Mouse (Mus musculus) intestine, embryonic 15.5 days (tissue): ENCODE data around the gene Iqschfp. TPM values are rescaled to one million over a fixed set of nuclear protein-coding genes. Genes with fewer than 3 reads are reported as not detected.

Source experiments
- ATAC-seq: fragments of 200-750 bp; cut with Nextera tagmentation; 2 replicates; pipeline ENCODE4 v1.8.0; 2017; ENCODE audit warnings: moderate TSS enrichment, moderate library complexity
- H3K27ac ChIP-seq: fragments of 300-500 bp; sonication (generic); 2 replicates; pipeline ENCODE4 v1.5.1; 2015; ENCODE audit warnings: mild to moderate bottlenecking, inconsistent platforms
- H3K27me3 ChIP-seq: fragments of 300-500 bp; sonication (generic); replicated peaks from 2 replicates; pipeline ENCODE4 v1.6.1; 2015; ENCODE audit warnings: inconsistent platforms
- H3K36me3 ChIP-seq: fragments of 300-500 bp; sonication (generic); 2 replicates; pipeline ENCODE4 v1.6.1; 2015; ENCODE audit warnings: inconsistent platforms
- H3K4me1 ChIP-seq: fragments of 300-500 bp; sonication (generic); replicated peaks from 2 replicates; pipeline ENCODE4 v1.6.1; 2015; ENCODE audit warnings: inconsistent platforms
- H3K4me2 ChIP-seq: fragments of 300-500 bp; sonication (generic); replicated peaks from 2 replicates; pipeline ENCODE4 v1.6.1; 2015; ENCODE audit warnings: mild to moderate bottlenecking, inconsistent platforms
- H3K4me3 ChIP-seq: fragments of 300-500 bp; sonication (generic); replicated peaks from 2 replicates; pipeline ENCODE4 v1.5.1; 2015; ENCODE audit warnings: inconsistent platforms
- H3K9ac ChIP-seq: fragments of 300-500 bp; sonication (generic); 2 replicates; pipeline ENCODE4 v1.6.1; 2015; ENCODE audit warnings: inconsistent platforms
- H3K9me3 ChIP-seq: fragments of 300-500 bp; sonication (generic); 2 replicates; pipeline ENCODE4 v1.6.1; 2016; ENCODE audit warnings: inconsistent platforms
- WGBS: fragments of 180-500 bp; shearing (Covaris S2); methylation state at CpG from one replicate; pipeline ENCODE4 v1.1.7; 2015; 5-methylcytosine and 5-hydroxymethylcytosine counted together
- polyA plus RNA-seq: library from polyadenylated mRNA; unstranded; fragments of >200 nt; fragmentation: Nextera tagmentation; extraction: Ambion mirVana; gene quantifications from 2 replicates; pipeline ENCODE4 v1.2.1, GENCODE M21; 2015

Gene Iqschfp
- polyA plus RNA-seq, 1 experiment from 2014 or later: not detected

DNA sequence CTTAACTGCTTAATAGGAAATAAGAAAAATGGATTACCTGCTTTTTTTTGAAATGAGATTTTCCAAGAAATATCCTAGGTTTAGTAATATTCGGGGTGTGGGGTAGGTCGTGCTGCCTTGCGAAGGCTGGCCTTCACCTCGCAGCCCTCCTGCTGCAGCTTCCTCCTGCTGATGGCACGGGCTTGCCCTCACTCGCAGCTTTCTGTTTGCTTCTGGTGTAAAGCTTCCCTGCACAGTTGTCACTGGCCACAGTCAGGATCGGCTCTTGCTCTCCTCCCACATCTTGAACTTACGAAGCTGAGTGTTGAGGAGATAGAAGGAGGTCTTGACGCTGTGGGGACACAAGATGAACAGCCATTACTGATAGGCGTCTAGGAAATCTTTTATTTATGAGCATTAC, 712.4 kb downstream of the Iqschfp start:
- WGBS: 76% methylated on average over 10 of the region's 10 CpGs
- H3K27ac ChIP-seq: no peak overlapping the region
- no peak for ATAC-seq
- H3K27me3 ChIP-seq: no peaks in the 10 kb centered on the region
- no peak overlapping the region for H3K4me2 ChIP-seq
- no peak overlapping the region for H3K4me3 ChIP-seq
- no peak overlapping the region for H3K9ac ChIP-seq
- H3K4me1 ChIP-seq: 0 out of 2 replicates have a peak, but pooled peaks cover 2% of the 10 kb centered on the region
- H3K36me3 ChIP-seq: no peaks in the 10 kb centered on the region
- no peaks in the 10 kb centered on the region for H3K9me3 ChIP-seq

DNA sequence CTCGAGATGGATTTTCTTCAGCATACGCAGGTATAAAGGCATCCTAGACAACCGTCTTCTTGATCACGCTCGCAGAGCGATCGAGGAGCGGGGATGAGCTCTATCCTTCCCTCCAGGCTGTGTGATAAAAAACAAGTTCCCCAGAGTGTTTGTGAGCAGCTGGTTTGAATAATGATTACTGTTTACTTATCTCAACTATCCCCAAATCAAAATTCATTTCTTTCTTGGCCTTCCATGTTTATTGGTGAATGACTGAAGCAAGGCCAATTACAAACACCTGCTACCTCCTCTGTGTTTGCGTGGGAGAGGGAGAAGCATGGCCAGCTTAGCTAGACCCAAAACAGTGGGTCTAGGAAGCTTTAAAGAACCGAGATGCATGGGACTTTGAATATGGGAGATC, 712.9 kb downstream of the Iqschfp start:
- Histone ChIP-seq H3K9ac (no peak overlapping the region), H3K4me2 (no peak overlapping the region), H3K36me3 (no peaks in the 10 kb centered on the region), H3K27me3 (no peaks in the 10 kb centered on the region), H3K27ac (no peak overlapping the region), H3K9me3 (no peaks in the 10 kb centered on the region), H3K4me1 (0 out of 2 replicates have a peak, but pooled peaks cover 2% of the 10 kb centered on the region), H3K4me3 (no peak overlapping the region)
- 84% methylated on average over 10 of the region's 10 CpGs for WGBS
- no peak for ATAC-seq

DNA sequence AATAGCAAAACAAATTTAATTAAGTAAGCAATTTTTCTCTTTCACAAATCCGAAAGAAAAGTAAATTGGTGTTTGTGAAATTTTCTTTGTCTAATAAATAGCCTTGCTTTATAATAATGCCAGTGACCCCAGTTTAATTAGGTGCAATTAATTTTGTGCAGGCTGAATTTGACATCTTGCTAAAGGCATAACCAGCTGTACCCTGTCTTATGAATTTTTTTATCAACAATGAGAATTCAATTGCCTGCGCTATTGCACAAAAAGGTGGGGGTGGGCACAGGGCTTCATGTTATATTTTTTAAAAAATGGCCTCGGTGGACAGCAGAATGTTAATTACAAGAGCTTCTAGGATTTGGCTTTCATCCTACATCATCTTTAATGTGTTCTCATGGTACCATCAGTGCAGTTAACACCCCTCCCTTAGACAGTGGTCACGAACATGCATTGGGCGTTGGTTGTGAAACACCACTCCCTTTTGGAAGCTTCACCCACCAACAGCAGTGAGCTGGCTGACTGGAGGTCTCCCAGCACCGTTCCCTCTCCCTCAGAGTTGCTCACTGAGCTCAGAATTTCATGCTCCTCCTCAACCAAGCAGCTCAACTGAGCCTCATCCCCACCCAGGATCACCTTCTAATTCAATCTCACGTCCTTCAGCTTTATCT, 714.0 kb downstream of the Iqschfp start:
- H3K27ac ChIP-seq: no peak overlapping the region
- H3K4me1 ChIP-seq: 0 out of 2 replicates have a peak, but pooled peaks cover 4% of the 10 kb centered on the region
- no peak for ATAC-seq
- WGBS: 79% methylated on average over 7 of the region's 7 CpGs
- H3K27me3 ChIP-seq: no peaks in the 10 kb centered on the region
- no peak overlapping the region for H3K4me2 ChIP-seq
- H3K9me3 ChIP-seq: no peaks in the 10 kb centered on the region
- no peaks in the 10 kb centered on the region for H3K36me3 ChIP-seq
- H3K9ac ChIP-seq: no peak overlapping the region
- no peak overlapping the region for H3K4me3 ChIP-seq

DNA sequence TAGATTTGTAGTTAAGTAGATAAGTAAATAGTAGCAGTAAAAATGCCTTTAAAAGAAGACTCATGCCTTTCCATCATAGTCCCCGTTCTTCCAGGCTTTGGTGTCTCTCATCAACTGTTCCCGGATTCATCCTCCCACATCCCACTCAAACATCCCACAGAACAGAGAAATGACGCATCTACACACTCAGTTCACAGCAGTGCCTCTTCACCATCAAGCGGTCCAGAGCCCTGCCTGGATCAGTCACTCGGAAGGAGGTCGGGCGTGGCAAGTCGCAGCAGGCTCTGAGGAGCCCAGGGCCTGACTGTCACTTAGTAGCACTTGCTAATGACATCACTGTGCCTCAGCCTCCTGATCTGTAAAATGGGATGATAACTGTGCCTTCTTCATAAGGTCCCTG, 714.7 kb downstream of the Iqschfp start:
- Histone ChIP-seq H3K27me3 (no peaks in the 10 kb centered on the region), H3K4me3 (no peak overlapping the region), H3K9me3 (no peaks in the 10 kb centered on the region), H3K9ac (no peak overlapping the region), H3K4me1 (0 out of 2 replicates have a peak, but pooled peaks cover 4% of the 10 kb centered on the region), H3K36me3 (no peaks in the 10 kb centered on the region), H3K4me2 (no peak overlapping the region), H3K27ac (no peak overlapping the region)
- WGBS: 91% methylated on average over 8 of the region's 8 CpGs
- no peak for ATAC-seq

DNA sequence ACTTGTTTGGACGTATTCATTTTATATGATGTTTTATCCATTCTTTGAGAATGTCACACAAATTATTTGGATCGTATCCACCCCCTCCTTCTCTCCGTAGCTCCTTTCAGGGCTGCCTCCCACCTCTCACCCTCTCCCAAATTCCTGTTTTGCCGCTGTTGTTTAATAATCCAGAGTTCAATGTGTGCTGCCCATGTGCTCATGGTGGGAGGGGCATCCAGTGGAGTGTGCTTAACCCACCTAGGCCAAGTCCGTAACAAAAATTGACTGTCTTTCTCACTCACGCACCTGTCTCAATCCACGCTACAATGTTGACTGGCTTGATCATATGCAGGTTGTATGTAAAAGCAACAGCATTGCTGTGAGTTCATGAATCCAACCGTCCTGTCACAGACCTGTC, 715.3 kb downstream of the Iqschfp start:
- Histone ChIP-seq H3K9me3 (no peaks in the 10 kb centered on the region), H3K9ac (no peak overlapping the region), H3K36me3 (no peaks in the 10 kb centered on the region), H3K4me1 (0 out of 2 replicates have a peak, but pooled peaks cover 4% of the 10 kb centered on the region), H3K4me3 (no peak overlapping the region), H3K27me3 (no peaks in the 10 kb centered on the region), H3K4me2 (no peak overlapping the region), H3K27ac (no peak overlapping the region)
- ATAC-seq: no peak
- 89% methylated on average over 8 of the region's 8 CpGs for WGBS

DNA sequence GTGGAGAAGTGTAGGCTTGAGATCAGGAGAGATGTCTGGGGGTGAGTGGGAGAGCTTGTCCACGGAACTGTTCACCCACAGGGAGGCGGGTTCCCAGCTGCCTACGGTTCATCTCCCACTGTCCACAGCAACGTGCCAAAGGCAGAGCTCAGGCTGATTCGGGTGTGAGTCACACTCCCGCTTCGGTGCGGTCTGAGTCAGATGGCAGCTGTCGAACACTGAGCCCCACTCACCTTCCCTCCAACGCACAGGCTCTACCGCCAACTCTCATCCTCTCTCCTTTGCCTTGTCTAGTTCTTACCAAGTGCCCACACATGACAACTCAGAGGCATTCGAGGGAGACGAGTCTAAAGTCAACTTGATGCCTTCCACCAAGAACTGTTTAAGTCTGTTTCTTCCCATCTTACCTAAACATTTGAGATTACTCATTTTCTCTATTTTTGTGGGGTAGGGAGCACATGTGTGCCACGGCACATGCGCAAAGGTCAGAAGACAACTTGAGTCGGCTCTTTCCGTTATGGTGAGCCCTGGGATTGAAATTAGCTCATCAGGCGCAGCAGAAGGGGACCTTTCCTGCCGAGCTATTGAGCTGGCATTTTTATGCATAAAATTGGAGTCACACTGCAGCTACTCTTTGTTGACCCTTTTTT, 716.9 kb downstream of the Iqschfp start:
- Histone ChIP-seq H3K36me3 (no peaks in the 10 kb centered on the region), H3K27ac (no peak overlapping the region), H3K4me3 (no peak overlapping the region), H3K9ac (no peak overlapping the region), H3K9me3 (no peaks in the 10 kb centered on the region), H3K27me3 (no peaks in the 10 kb centered on the region), H3K4me2 (no peak overlapping the region), H3K4me1 (0 out of 2 replicates have a peak, but pooled peaks cover 4% of the 10 kb centered on the region)
- ATAC-seq: no peak
- 80% methylated on average over 19 of the region's 19 CpGs for WGBS

DNA sequence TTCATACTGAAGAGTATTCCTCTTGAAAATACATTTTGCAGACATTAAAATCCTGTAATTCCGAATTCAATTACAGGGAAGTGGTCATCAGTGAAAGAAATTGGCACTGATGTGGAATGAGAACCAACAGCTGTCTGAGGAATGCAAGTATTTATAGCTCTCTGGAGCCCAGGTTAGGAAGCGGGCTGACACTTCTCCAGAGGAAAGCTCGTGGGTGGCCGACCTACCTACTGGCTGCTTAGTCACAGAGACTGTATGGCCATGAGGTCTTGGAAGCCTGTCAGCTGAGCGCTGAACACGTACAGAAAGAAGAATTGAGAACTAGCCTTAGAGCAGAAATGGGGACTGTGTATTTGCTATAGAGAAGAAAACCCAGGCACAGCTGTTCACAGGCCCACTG, 718.0 kb downstream of the Iqschfp start:
- H3K9me3 ChIP-seq: no peaks in the 10 kb centered on the region
- H3K36me3 ChIP-seq: no peaks in the 10 kb centered on the region
- ATAC-seq: 0 out of 2 replicates have a peak, but pooled peaks have one; percentile 39
- H3K9ac ChIP-seq: no peak overlapping the region
- H3K27me3 ChIP-seq: no peaks in the 10 kb centered on the region
- no peak overlapping the region for H3K4me2 ChIP-seq
- H3K4me1 ChIP-seq: 0 out of 2 replicates have a peak, but pooled peaks cover 2% of the 10 kb centered on the region
- 40% methylated on average over 6 of the region's 6 CpGs for WGBS
- no peak overlapping the region for H3K4me3 ChIP-seq
- no peak overlapping the region for H3K27ac ChIP-seq

DNA sequence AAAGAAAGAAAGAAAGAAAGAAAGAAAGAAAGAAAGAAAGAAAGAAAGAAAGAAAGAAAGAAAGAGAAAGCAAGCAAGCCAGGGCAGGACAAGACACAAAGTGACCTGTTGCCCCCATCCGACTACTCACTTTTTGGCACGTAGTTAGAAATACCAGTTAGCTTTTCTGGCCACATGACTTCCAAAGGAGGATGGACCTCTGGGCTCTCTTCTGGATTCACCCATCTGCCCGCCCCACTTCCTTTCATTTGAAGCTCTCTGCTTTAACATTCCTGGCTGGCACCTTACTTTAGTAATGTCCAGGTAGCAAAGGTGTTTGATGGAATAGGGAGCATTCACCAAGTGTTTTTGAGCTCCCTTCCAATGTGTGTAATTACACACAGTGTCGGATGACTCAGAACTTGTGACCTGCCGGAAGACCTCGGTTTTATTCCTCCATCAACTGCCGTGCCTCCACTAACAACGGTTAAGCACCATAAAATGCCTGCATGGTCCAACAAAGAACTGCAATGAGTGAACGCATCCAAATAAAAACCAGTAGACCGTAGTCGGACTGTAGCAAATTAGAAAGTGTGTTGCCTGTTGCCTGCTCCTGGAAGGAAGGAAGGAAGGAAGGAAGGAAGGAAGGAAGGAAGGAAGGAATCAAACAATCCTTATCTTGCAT, 718.7 kb downstream of the Iqschfp start:
- H3K9me3 ChIP-seq: no peaks in the 10 kb centered on the region
- 0 out of 2 replicates have a peak, but pooled peaks cover 2% of the 10 kb centered on the region for H3K4me1 ChIP-seq
- H3K27ac ChIP-seq: no peak overlapping the region
- H3K4me2 ChIP-seq: no peak overlapping the region
- H3K9ac ChIP-seq: no peak overlapping the region
- ATAC-seq: no peak
- no peak overlapping the region for H3K4me3 ChIP-seq
- H3K36me3 ChIP-seq: no peaks in the 10 kb centered on the region
- WGBS: 87% methylated on average over 11 of the region's 11 CpGs
- no peaks in the 10 kb centered on the region for H3K27me3 ChIP-seq

DNA sequence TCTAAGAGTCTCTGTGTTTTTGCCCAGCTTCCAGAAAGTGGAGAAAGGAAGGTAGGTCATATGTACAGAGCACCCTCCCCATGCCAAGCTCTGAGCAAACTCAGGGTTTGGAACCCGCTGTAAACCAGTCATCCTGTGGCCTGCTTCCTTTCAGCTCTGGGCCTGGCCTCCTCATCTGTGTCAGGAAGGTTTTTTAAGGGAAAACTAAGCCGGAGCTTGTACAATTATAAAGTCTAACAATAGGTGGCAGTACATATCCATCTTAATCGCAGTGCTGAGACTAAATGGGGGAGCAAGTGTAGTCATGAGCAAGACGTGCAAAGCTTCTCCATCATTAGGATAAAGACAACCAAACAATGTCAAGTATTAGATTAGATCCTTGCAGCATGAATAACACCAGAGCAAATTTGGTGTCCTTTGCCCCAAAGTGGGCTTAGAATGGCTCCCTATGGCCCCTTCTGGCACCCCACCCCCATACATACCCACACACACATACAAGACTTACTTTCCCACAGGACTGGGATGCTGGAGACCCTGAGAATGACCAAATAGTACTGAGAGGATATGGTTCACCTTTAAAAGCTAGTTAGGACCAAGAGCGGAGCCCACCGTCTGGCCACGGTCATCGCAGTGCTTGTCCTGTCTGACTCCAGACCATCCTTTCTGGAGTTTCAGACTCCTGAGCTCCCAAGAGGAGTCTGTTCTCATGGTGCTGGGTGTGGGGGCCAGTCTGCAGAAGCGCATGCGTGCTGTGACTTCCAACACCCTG, 723.2 kb downstream of the Iqschfp start:
- H3K4me3 ChIP-seq: no peak overlapping the region
- H3K27me3 ChIP-seq: no peaks in the 10 kb centered on the region
- 71% methylated on average over 10 of the region's 10 CpGs for WGBS
- peak; percentile 43; the same call in 1 of the 2 replicates for ATAC-seq
- H3K36me3 ChIP-seq: no peaks in the 10 kb centered on the region
- no peak overlapping the region for H3K27ac ChIP-seq
- no peak overlapping the region for H3K9ac ChIP-seq
- no peaks in the 10 kb centered on the region for H3K4me1 ChIP-seq
- H3K4me2 ChIP-seq: no peak overlapping the region
- H3K9me3 ChIP-seq: no peaks in the 10 kb centered on the region

DNA sequence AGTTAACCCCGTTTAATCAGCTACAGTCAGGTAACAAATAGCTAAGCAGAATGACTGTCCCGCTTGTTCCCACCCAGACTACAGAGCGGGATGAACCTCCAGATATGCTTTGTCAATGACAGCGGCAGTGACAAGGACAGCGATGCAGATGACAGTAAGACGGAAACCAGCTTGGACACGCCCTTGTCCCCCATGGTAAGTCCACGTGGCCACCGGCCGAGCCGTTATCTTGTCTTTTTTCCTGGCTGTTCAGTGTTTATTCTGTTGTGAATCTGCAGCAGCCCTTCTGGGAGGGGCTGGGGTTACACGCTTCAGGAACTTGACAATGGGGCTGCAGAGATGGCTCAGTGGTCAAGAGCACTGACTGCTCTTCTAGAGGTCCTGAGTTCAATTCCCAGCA, 724.3 kb downstream of the Iqschfp start:
- Histone ChIP-seq H3K27me3 (no peaks in the 10 kb centered on the region), H3K9me3 (no peaks in the 10 kb centered on the region), H3K4me2 (no peak overlapping the region), H3K27ac (no peak overlapping the region), H3K9ac (no peak overlapping the region), H3K4me3 (no peak overlapping the region), H3K4me1 (no peaks in the 10 kb centered on the region), H3K36me3 (no peaks in the 10 kb centered on the region)
- ATAC-seq: no peak
- WGBS: 80% methylated on average over 12 of the region's 12 CpGs

DNA sequence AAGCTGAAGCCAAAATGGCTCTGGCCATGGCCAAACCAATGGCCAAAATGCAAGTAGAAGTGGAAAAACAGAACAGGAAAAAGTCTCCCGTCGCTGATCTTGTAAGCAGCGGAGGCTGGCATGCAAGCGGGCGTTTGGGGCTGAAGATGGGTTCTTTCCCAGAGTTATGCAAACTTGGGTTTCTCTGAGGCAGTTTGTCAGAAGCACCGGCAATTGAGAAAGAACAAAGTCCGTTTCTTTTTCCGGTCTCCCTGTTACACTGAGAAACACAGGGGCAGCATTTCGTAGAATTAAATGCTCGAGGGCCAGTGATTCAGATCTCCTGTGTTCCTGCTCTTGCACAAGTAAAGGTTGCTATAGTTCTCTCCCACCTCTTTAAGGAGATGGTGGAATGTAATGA, 725.7 kb downstream of the Iqschfp start:
- no peak for ATAC-seq
- Histone ChIP-seq H3K36me3 (0 out of 2 replicates have a peak, but pooled peaks cover under 1% of the 10 kb centered on the region), H3K4me1 (no peaks in the 10 kb centered on the region), H3K4me2 (no peak overlapping the region), H3K9ac (no peak overlapping the region), H3K27me3 (no peaks in the 10 kb centered on the region), H3K4me3 (no peak overlapping the region), H3K27ac (no peak overlapping the region), H3K9me3 (no peaks in the 10 kb centered on the region)
- 82% methylated on average over 10 of the region's 10 CpGs for WGBS

DNA sequence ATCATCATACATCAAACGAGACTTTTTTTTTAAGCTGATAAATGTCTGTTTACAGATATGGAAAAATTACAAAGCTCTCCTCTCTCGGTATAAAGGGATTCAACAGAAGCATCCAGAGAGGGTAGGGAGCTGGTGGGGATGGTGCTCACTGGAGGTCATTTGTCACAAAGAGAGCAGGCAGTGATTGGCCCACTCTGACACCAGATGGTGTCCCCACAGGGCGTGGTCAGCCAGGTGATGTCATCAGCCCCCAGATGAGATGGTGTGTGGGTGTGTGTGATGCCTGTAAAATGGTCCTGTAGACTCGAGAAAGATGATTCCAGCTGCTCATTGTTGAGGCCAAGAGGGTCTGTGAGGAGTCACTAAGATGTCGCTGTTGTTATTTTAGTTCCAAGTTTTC, 727.1 kb downstream of the Iqschfp start:
- ATAC-seq: no peak
- H3K27me3 ChIP-seq: no peaks in the 10 kb centered on the region
- H3K27ac ChIP-seq: no peak overlapping the region
- H3K9me3 ChIP-seq: no peaks in the 10 kb centered on the region
- H3K4me1 ChIP-seq: no peaks in the 10 kb centered on the region
- no peak overlapping the region for H3K4me3 ChIP-seq
- no peak overlapping the region for H3K4me2 ChIP-seq
- WGBS: 49% methylated on average over 5 of the region's 5 CpGs
- no peak overlapping the region for H3K9ac ChIP-seq
- 0 out of 2 replicates have a peak, but pooled peaks cover 2% of the 10 kb centered on the region for H3K36me3 ChIP-seq
